Mouse (Mus musculus): ENCODE data around the gene Spats2l. TPM values are rescaled to one million over a fixed set of nuclear protein-coding genes. Genes with fewer than 3 reads are reported as not detected.

Spats2l gene
- polyA plus RNA-seq, 1 experiment, result not detected

GRCm38 (mm10) chr1:57875512-57875911, 101.5 kb downstream of the Spats2l start:
- Histone ChIP-seq H3K4me1 (no peaks in the 10 kb centered on the region), H3K9me3 (no peaks in the 10 kb centered on the region), H3K4me3 (replicated peaks) (no peak overlapping the region), H3K36me3 (replicated peaks; ENCODE audit: low read length) (no peaks in the 10 kb centered on the region), H3K27me3 (replicated peaks) (no peaks in the 10 kb centered on the region)
- TF ChIP-seq GATA1 (IDR thresholded peaks at IDR 0.05; ENCODE audit: borderline replicate concordance, low read length) (no peak), FLI1 (IDR thresholded peaks at IDR 0.05; ENCODE audit: low read length) (no peak)

- no peak overlapping the region for H3K4me3 ChIP-seq (replicated peaks)
- no peaks in the 10 kb centered on the region for H3K27me3 ChIP-seq (replicated peaks)
- no peaks in the 10 kb centered on the region for H3K9me3 ChIP-seq
- TF ChIP-seq FLI1 (IDR thresholded peaks at IDR 0.05; ENCODE audit: low read length) (no peak), GATA1 (IDR thresholded peaks at IDR 0.05; ENCODE audit: borderline replicate concordance, low read length) (no peak)
- H3K36me3 ChIP-seq (replicated peaks; ENCODE audit: low read length), result no peaks in the 10 kb centered on the region
- no peaks in the 10 kb centered on the region for H3K4me1 ChIP-seq
Measured at GRCm38 (mm10) chr1:57878957-57879356, 105.0 kb downstream of the Spats2l start.

GRCm38 (mm10) chr1:57884867-57885266, 110.9 kb downstream of the Spats2l start:
- no peaks in the 10 kb centered on the region for H3K36me3 ChIP-seq (replicated peaks; ENCODE audit: low read length)
- no peaks in the 10 kb centered on the region for H3K27me3 ChIP-seq (replicated peaks)
- H3K4me1 ChIP-seq, result no peaks in the 10 kb centered on the region
- no peak for TF ChIP-seq FLI1 (IDR thresholded peaks at IDR 0.05; ENCODE audit: low read length)
- no peak for TF ChIP-seq GATA1 (IDR thresholded peaks at IDR 0.05; ENCODE audit: borderline replicate concordance, low read length)
- no peaks in the 10 kb centered on the region for H3K9me3 ChIP-seq
- no peak overlapping the region for H3K4me3 ChIP-seq (replicated peaks)

- TF ChIP-seq GATA1 (IDR thresholded peaks at IDR 0.05; ENCODE audit: borderline replicate concordance, low read length) (no peak), FLI1 (IDR thresholded peaks at IDR 0.05; ENCODE audit: low read length) (no peak)
- H3K9me3 ChIP-seq, result peaks cover 6% of the 10 kb centered on the region; the same call in 1 of the 2 replicates
- H3K4me1 ChIP-seq, result no peaks in the 10 kb centered on the region
- H3K36me3 ChIP-seq (replicated peaks; ENCODE audit: low read length), result no peaks in the 10 kb centered on the region
- H3K27me3 ChIP-seq (replicated peaks), result no peaks in the 10 kb centered on the region
- no peak overlapping the region for H3K4me3 ChIP-seq (replicated peaks)
Measured at GRCm38 (mm10) chr1:57889803-57890202, 115.8 kb downstream of the Spats2l start.

- H3K36me3 ChIP-seq (replicated peaks; ENCODE audit: low read length), result no peaks in the 10 kb centered on the region
Measured at GRCm38 (mm10) chr1:57890259-57890902, 116.4 kb downstream of the Spats2l start.

GRCm38 (mm10) chr1:57890903-57891267, 116.9 kb downstream of the Spats2l start:
- Histone ChIP-seq H3K4me1 (no peaks in the 10 kb centered on the region), H3K27me3 (replicated peaks) (no peaks in the 10 kb centered on the region), H3K36me3 (replicated peaks; ENCODE audit: low read length) (no peaks in the 10 kb centered on the region), H3K4me3 (replicated peaks) (no peak overlapping the region), H3K9me3 (peaks cover 6% of the 10 kb centered on the region; the same call in 1 of the 2 replicates)
- TF ChIP-seq FLI1 (IDR thresholded peaks at IDR 0.05; ENCODE audit: low read length) (no peak), GATA1 (IDR thresholded peaks at IDR 0.05; ENCODE audit: borderline replicate concordance, low read length) (no peak)

More at GRCm38 (mm10) chr1:57890259-57890902, 116.4 kb downstream of the Spats2l start:
- no peaks in the 10 kb centered on the region for H3K27me3 ChIP-seq (replicated peaks)
- H3K4me1 ChIP-seq, result no peaks in the 10 kb centered on the region
- H3K4me3 ChIP-seq (replicated peaks), result no peak overlapping the region
- H3K9me3 ChIP-seq, result peaks cover 6% of the 10 kb centered on the region; the same call in 1 of the 2 replicates
- TF ChIP-seq GATA1 (IDR thresholded peaks at IDR 0.05; ENCODE audit: borderline replicate concordance, low read length), result no peak
- TF ChIP-seq FLI1 (IDR thresholded peaks at IDR 0.05; ENCODE audit: low read length), result no peak

- H3K4me1 ChIP-seq, result no peaks in the 10 kb centered on the region
- TF ChIP-seq FLI1 (IDR thresholded peaks at IDR 0.05; ENCODE audit: low read length), result no peak
- TF ChIP-seq GATA1 (IDR thresholded peaks at IDR 0.05; ENCODE audit: borderline replicate concordance, low read length), result no peak
- H3K4me3 ChIP-seq (replicated peaks), result no peak overlapping the region
- no peaks in the 10 kb centered on the region for H3K36me3 ChIP-seq (replicated peaks; ENCODE audit: low read length)
- no peaks in the 10 kb centered on the region for H3K9me3 ChIP-seq
- H3K27me3 ChIP-seq (replicated peaks), result no peaks in the 10 kb centered on the region
Measured at GRCm38 (mm10) chr1:57901494-57901893, 127.5 kb downstream of the Spats2l start.

GRCm38 (mm10) chr1:57903793-57904192, 129.8 kb downstream of the Spats2l start:
- Histone ChIP-seq H3K9me3 (0 out of 2 replicates have a peak, but pooled peaks cover 3% of the 10 kb centered on the region), H3K36me3 (replicated peaks; ENCODE audit: low read length) (no peaks in the 10 kb centered on the region), H3K4me3 (replicated peaks) (no peak overlapping the region), H3K27me3 (replicated peaks) (no peaks in the 10 kb centered on the region), H3K4me1 (no peaks in the 10 kb centered on the region)
- no peak for TF ChIP-seq GATA1 (IDR thresholded peaks at IDR 0.05; ENCODE audit: borderline replicate concordance, low read length)
- no peak for TF ChIP-seq FLI1 (IDR thresholded peaks at IDR 0.05; ENCODE audit: low read length)

- H3K27me3 ChIP-seq (replicated peaks), result peaks cover 2% of the 10 kb centered on the region
- H3K4me1 ChIP-seq, result no peaks in the 10 kb centered on the region
- H3K36me3 ChIP-seq (replicated peaks; ENCODE audit: low read length), result no peaks in the 10 kb centered on the region
- 0 out of 2 replicates have a peak, but pooled peaks cover 3% of the 10 kb centered on the region for H3K9me3 ChIP-seq
- TF ChIP-seq GATA1 (IDR thresholded peaks at IDR 0.05; ENCODE audit: borderline replicate concordance, low read length) (no peak), FLI1 (IDR thresholded peaks at IDR 0.05; ENCODE audit: low read length) (no peak)
- no peak overlapping the region for H3K4me3 ChIP-seq (replicated peaks)
Measured at GRCm38 (mm10) chr1:57905912-57906311, 131.9 kb downstream of the Spats2l start.

GRCm38 (mm10) chr1:57906312-57906711, 132.3 kb downstream of the Spats2l start:
- H3K36me3 ChIP-seq (replicated peaks; ENCODE audit: low read length), result no peaks in the 10 kb centered on the region
- H3K9me3 ChIP-seq, result 0 out of 2 replicates have a peak, but pooled peaks cover 3% of the 10 kb centered on the region
- no peak for TF ChIP-seq FLI1 (IDR thresholded peaks at IDR 0.05; ENCODE audit: low read length)
- no peak for TF ChIP-seq GATA1 (IDR thresholded peaks at IDR 0.05; ENCODE audit: borderline replicate concordance, low read length)
- H3K27me3 ChIP-seq (replicated peaks), result peaks cover 2% of the 10 kb centered on the region
- no peak overlapping the region for H3K4me3 ChIP-seq (replicated peaks)
- no peaks in the 10 kb centered on the region for H3K4me1 ChIP-seq

Data from megakaryocyte, embryonic 14.5 days (primary cell).